Mouse (Mus musculus): ENCODE measurements at regions not wholly inside any gene's neighbourhood (a gene's known extent, or its start where the extent isn't known, plus 50 kb on each side); places are given as distances from the start of the nearest gene placed in this dataset.

DNA sequence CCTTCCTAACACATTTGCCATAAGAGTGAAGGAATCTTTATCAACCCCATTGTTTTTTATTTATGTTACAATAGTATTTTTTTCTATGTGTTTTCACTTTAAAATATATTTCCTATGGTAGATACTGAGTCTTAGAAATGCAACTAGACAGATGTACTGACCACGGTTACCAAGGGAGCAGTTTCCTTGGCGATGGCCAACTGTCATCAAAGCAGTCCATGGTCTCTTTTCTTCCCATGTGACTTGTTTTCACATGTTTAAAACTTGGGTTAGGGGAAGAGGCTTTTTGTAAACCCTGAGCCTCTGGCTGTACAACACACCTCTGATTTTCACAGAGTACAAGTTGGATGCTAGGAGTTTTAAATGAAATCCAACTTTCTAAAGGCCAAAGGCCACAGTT lies 411.9 kb upstream of the Gm765 start:
- DNase-seq (ENCODE audit: low read depth, low spot score): no peak

- peak; percentile 13 for DNase-seq (ENCODE audit: low read depth, low spot score)
Measured at GRCm38 (mm10) chr6:98748618-98749017, 406.1 kb upstream of the Gm765 start.

DNA sequence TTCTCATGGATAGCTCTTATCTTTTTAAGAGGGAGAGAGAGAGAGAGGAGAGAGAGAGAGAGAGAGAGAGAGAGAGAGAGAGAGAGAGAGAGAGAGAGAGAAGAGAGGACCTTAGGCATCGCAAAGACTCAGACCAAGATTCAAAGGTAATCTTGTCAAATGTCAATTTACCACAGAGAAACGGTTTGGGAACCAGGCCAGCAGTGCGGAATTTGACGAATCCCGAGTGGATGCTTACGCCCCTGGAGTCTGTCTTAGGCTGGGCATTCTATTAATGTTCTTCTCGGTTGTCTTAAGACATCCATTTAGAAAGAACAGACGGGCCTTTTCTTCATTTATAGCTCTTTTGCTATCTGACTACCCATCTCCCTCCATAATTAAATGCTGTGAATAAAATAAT lies 404.4 kb upstream of the Gm765 start:
- DNase-seq (ENCODE audit: low read depth, low spot score): no peak

DNA sequence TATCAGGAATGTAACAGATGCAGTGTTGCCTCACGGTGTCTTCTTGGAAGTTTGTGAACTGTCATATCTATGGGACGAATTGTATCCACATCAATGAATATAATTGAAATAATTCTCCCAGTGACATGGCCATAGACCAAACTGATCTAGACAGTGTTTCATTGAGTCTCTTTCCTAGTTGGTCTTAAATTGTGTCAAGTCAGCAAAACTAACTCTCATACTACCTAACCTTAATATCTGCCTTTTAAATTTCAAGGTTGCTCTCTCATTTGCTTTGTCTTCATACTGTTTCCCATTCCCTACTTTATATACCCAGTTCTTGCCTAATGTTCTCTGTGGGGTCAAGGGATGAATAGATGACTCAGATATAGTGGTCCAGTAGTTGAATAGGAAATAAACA lies 397.9 kb upstream of the Gm765 start:
- no peak for DNase-seq (ENCODE audit: low read depth, low spot score)

DNA sequence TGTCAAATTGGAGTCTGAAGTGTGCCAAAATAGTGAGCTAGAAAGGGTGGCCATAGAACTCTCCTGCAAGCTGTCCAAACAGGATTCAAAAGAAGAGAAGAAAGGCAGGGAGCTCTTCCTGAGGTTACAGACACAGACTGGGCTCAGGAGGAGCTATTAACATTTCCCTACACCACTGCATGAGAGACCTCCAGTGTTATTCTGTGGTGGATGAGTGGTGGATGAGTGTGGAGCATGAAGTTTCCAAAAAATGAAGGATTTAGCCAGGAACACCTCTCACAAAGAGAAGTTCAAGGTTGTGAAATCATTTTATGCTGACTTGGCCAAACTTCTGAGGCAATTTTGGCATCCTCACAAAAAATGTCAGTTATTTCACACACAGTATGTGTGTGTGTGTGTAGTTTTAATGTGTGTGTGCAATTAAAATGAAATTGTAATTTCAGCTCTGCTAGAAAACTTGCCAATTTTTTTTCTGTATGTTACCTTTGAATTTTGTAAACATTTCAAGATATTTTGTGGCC lies 388.5 kb upstream of the Gm765 start:
- no peak for DNase-seq (ENCODE audit: low read depth, low spot score)

DNA sequence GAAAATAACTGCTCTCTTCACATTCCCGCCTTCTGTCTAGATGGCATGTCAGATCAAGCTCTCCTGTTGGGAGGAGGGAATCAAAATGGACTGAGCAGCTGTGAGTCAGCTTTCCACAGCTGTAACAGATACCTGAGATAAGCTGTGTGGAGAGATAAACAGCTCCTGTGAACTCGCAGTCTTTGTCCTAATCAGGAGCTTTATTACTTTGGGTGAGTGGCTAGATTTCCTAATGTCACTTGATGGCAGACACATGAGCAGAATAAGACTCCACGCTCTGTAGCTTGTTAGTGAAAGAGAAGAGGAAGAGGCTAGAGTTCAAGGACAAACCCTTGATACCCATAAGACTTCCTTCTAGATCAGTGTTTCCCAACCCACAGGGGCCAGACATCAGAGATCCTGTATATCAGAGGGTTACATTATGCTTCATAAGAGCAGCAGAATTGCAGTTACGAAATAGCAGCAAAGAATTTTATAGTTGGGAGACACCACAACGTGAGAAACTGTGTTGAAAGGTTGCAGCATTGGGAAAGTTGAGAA lies 384.1 kb upstream of the Gm765 start:
- no peak for DNase-seq (ENCODE audit: low read depth, low spot score)

GRCm38 (mm10) chr6:98704887-98705622 lies 362.5 kb upstream of the Gm765 start:
- DNase-seq (ENCODE audit: low read depth, low spot score): no peak

DNA sequence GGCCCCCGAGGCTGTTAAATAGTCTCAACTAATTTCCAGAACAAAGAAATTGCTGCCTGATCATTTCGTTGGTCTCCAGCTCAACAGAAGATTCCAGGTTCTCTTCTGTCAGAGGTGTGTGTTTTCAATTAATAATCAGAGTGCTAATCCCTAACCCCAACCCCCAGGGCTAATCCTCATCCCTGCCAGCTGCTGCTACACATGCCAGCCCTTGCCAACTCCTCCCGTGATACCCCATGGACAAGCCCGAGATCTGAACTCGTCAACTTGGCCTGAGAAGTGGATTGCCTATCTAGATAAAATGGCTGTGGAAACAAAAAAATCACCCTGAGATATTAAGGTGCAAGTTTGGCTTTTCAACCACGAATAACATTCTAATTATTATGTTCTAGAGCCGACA lies 355.0 kb upstream of the Gm765 start:
- DNase-seq (ENCODE audit: low read depth, low spot score): no peak

DNA sequence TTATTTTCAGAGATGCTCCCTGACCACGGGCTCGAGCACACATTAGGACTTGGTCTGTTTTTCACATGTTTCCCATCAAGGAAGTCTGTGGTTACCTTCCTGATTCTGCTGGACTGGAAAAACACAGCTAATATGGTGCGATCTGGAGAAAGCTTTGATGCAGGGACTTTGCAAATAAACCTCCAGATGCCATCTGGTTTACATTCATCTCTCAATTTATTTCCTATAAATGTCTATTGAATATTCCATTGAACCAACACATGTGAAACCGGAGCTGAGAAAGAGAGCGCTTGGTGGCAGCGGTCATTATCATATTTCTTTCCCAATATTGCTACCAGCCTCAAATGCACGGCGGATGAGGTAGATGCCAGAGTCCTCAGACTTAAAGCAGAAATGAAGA lies 350.9 kb upstream of the Gm765 start:
- no peak for DNase-seq (ENCODE audit: low read depth, low spot score)

DNA sequence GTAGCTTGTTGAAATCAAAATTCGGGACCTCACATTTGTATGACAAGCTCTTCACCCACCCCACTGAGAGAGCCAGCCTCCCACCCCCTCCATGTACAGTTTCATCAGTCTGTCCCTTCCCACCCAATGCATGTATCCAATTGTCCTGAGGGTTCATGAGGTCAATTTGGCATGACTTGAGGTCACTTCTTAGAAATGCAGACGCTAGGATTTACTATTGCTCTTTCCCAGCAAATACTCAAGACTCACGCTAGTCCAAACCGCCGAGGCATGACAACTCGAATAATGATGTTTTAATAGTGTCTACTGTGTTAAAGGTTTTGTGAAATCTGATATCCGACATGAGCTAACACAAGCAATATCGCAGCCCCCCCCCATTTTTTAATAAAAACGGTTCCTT lies 347.6 kb upstream of the Gm765 start:
- DNase-seq (ENCODE audit: low read depth, low spot score): no peak

DNA sequence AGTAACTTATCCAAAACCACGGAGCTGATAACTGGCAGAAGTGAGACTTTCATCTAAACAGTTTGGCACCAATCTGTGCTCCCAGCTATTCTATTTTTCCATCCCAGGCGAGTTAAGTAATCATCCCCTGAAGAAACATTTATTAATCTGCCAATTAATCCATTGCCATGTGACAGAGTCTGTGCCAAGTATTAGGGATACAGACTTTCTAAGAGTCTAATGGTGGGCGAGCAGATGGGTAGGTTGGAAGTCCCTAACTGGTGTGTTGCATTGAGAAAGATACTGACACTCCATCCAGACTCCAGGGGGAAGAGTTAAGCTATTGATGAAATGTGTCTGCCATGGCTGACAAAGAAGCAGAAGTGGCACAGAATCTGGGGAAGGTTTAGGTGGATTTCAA lies 346.8 kb upstream of the Gm765 start:
- DNase-seq (ENCODE audit: low read depth, low spot score): no peak

DNA sequence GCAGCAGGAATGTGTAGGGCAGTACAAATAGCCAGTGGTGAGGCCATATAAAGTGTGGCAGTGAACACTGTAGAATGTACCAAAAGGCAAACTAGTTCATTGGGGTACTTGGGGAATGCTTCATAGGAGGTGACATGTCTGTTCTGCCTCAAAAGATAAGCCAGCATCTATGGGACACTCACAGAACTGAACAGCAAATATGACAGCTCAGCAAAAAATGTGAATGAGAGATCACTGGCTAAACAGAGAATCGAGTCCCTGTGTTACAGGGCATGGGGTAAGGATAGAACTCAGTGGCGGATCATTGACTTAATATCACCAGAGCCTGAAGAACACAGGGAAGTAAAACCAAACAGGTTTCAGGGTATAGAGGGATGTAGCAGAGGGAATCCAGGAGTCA lies 346.1 kb upstream of the Gm765 start:
- DNase-seq (ENCODE audit: low read depth, low spot score): no peak

DNA sequence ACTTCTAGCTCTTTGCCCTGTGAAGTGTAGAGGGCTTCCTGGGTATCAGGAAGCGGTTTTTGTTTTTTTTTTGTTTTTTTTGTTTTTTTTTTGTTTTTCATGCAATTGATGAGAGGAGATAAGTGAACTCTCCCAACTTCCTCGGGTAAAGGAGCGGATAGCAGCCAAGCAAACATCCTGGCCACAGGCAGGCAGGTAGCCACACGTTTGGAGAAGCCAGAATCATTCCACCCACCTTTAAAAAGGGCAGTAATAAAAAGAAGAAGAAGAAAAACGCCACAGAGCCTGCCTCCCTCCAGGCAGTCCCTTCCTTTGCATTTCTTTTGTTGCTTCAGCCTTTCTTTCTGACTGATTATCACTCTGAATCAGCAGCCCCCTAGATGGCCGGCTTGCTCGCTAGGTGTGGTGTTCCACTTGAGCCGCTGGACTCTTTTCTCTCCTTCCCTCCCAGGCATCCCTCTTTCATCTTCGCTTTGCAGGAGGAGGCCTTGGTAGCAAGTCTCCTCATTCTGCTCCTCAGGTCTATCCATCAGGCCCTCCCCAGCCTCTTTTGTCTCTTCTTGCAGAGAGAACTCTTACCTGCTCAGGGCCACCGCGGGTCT lies 323.9 kb upstream of the Gm765 start:
- no peak for DNase-seq (ENCODE audit: low read depth, low spot score)

GRCm38 (mm10) chr6:98651827-98652226 lies 309.3 kb upstream of the Gm765 start:
- no peak for DNase-seq (ENCODE audit: low read depth, low spot score)

- DNase-seq (ENCODE audit: low read depth, low spot score): no peak
Measured at GRCm38 (mm10) chr6:98651315-98651714, 308.8 kb upstream of the Gm765 start.

- no peak for DNase-seq (ENCODE audit: low read depth, low spot score)
Measured at GRCm38 (mm10) chr6:98640316-98640715, 297.8 kb upstream of the Gm765 start.

GRCm38 (mm10) chr6:98635816-98636215 lies 293.3 kb upstream of the Gm765 start:
- no peak for DNase-seq (ENCODE audit: low read depth, low spot score)

DNA sequence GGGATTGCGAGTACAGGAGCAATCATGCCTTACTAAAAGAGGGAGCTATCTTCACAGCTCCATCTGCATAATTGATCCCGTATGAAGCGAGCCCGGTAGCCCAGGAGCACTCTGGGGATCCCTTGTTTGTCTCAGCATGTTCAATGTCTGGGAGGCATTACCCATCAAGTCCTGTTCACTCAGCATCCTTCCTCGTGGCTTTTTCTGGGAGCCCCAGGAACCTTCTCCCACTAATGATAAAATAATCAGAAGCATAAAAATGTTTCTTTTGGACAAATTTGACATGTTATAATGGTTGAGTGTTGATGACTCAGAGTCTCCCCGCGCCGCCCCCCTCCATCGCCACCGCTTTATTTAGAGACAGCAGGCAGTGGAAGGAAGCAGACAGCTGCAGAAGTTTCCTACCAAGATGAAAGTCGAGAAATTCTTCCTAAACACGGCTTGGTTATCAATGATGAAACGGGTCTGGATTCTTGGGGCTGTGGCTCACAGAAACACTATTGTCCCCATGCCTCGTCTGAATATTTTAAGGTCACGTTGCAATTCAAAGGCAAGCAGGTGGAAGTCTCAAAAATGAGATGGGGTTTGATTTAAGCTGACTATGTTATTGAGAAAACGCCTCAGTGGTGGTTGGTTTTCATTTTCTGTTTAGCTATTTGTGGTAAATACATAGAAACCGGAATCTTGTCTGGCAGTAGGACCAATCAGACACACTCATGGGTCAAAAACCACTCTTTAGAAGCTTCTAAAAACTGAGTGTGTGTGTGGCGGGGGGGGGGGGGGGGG lies 289.9 kb upstream of the Gm765 start:
- DNase-seq (ENCODE audit: low read depth, low spot score): no peak

GRCm38 (mm10) chr6:98631269-98631668 lies 288.7 kb upstream of the Gm765 start:
- no peak for DNase-seq (ENCODE audit: low read depth, low spot score)

GRCm38 (mm10) chr6:98629646-98630045 lies 287.1 kb upstream of the Gm765 start:
- no peak for DNase-seq (ENCODE audit: low read depth, low spot score)

- no peak for DNase-seq (ENCODE audit: low read depth, low spot score)
Measured at GRCm38 (mm10) chr6:98626435-98626834, 283.9 kb upstream of the Gm765 start.

- DNase-seq (ENCODE audit: low read depth, low spot score): no peak
Measured at GRCm38 (mm10) chr6:98620886-98621285, 278.3 kb upstream of the Gm765 start.

Measured in skeletal muscle tissue, adult 2 months (tissue).